Mouse (Mus musculus) right cerebral cortex, postnatal 36 days (tissue): ENCODE measurements at regions not wholly inside any gene's neighbourhood (a gene's known extent, or its start where the extent isn't known, plus 50 kb on each side); places are given as distances from the start of the nearest gene placed in this dataset.

Experiments
- DNase-seq, 2 experiments: peaks; one replicate each; pipeline ENCODE4 v3.0.0; 2022; ENCODE audit warnings: low spot score in 2 of 2, mixed read lengths in 1 of 2

DNA sequence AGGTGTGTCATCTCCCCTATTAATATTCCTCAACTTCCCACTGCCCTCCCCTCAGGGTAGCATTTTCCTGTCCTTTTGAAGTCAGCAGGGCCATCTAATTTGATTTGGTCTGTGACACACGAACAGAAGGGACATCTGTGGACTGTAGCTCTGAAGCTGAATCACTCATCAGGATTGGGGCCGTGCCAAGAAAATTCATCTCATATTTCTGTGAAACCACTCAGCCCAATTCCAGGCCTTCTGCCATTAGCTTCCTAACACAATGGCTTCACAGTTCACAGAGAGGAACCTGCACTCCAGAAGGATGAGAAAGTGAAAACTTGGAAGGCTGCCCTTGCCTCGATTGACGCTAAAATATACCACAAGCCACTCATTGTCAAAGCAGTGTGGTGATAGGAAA, 86.1 kb downstream of the Abhd5 start:
- no peak for DNase-seq

DNA sequence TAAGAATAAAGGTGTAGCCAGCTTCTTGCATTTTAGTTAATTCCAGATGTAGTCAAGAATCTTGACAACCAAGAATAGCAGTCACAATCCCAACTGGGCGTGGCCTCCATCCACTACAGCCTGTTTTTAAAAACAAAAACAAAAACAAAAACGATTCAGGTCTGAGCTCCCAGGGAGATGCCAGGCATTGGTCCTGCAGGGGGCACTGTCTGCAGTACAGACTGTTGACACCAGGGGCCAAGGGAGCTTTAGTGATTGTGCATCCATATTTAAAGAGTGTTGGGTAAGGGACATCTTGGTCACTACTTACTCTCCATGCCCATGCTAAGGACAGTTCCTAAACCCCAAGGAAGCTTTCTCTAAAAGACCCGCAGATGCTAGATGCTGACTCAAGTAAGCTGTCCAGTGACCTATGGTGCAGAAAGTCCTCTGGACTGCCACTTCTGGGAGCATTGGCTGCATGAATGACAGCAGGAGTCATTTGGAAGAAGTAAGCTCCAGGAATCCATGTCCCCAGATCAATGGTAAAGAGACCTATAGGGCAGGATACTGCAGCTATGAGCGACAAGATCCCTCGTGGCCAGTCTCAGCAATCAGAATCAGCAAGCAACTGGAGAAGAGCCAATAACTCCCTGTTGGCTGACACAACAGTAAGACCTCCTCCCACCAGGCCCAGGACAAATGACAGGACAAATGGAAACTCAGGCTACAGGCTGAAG, 95.1 kb downstream of the Abhd5 start:
- no peak for DNase-seq

DNA sequence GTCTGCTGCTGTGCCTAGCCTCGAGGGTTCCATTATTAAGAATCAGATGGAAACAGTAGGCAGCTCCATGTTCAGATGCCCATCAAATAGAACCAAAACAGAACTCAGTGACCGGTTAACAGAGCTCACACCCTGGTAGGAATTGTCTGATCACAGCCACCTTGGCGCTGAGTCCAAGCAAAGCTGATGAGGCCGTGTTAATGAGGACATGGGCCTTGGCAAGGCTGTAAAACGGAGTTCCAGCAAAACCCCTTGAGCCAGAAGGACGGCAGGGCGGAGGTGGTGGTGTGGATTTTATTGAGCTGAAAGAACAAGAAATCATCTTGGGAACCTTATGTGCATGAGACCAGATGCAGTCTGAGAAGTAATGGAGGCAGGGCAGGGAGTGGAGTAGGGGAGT, 96.2 kb downstream of the Abhd5 start:
- DNase-seq, result no peak

DNA sequence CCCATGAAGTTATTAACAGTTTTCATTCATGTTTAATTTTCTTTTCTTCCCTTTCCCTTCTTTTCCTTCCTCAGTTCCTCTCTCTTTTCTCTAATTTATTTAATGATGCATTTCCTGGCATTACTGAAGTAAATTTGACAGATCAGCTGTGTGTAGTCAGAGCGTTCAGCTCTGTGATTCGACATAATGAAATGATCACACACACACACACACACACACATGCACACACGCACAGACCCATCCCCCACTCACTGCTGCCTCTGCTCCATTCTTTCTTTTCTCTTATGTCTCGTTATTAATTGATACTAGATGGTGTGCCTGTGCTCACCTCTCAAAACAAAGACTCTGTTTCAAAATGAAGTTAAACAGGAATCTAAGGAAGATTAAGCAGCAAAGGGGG, 96.9 kb downstream of the Abhd5 start:
- DNase-seq, result no peak

DNA sequence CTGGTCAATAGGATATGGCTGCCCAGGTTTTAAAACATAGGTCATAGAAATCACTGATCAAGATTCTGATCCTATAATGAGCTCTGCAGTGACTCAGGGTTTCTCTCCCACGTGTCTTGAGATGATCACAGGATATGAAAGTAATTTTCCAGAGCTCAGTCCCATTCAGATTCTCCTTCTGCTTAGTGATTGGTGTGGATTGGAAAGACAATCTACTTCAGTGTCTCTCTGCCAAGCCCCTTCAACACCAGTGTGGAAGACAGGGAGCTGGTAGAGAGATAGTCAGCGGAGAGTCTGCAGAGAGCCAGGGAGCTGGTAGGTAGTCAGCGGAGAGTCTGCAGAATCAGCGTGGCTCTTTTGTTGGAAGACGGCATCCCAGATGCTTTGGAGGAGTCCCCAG, 99.1 kb downstream of the Abhd5 start:
- DNase-seq, result no peak

DNA sequence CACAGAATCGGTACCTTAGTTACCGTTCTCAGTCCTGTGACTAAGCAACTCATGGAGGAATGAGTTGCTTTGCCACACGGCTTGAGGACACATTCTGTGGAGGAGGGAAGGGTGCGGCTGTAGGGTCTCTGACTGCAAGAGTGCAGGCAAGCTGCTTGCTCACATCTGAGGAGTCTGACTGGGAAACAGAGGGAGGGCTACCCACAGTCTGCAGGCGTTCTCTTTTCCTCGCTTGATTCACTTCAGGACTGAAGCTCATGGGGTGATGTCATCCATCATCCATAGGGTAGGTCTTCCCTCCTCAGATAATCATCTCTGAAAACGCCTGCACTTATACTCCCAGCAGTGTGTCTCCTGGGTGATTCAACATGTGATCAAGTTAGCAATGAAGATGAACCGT, 103.9 kb downstream of the Abhd5 start:
- peak; percentile 36 to 43 for DNase-seq

DNA sequence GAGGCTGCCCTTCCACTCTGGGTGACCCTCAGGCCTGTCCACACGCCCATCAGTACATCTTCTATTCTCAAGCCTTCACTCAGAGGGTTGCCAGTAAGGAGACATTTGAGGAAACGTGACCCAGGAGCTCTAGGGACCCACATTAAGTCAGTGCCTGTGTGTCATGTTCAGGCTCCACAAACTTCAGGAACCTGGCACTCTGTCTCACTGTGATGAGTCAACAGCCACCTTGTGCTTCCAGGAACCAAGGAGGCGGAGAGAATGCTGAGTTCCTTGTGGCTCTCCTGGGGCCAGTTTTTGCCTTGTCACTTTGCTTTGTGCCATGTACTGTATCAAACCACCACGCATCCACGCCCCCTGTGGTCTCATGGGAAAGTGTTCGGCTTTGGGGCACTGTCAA, 104.4 kb downstream of the Abhd5 start:
- no peak for DNase-seq

DNA sequence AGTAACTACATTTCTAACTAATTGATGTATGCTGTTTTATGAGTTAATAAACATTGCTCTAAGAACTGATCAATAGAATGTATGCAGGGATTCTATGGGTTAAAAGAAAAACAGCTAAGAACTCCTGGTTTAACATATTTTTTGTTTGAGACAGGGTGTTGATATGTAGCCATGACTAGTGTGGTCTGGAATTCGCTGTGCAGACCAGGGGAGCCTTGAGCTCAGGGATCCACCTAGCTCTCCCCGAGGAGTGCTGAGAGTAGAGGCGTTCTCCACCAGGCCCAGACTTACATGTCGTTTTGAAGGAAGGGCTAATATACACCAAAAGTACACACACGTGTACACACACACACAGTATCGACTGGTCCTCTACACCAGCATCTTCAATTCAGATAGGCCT, 108.1 kb downstream of the Abhd5 start:
- no peak for DNase-seq

DNA sequence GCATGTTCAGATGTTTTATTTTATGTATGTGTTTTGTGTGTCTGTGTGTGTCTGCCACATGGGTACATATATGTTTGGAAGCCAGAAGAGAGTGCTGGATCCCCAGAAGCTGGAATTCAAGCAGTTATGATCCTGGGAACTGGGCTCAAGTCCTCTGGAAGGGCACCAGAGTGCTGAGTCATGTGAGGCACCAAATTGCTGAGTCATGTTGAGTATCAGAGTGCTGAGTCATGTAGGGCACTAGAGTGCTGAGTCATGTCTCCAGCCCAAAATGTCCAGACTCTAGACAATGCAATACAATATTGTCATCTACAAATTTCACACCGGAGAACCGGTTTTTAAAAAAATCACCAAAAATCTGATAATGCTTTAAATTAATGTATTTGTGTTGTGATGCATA, 120.1 kb downstream of the Abhd5 start:
- no peak for DNase-seq

DNA sequence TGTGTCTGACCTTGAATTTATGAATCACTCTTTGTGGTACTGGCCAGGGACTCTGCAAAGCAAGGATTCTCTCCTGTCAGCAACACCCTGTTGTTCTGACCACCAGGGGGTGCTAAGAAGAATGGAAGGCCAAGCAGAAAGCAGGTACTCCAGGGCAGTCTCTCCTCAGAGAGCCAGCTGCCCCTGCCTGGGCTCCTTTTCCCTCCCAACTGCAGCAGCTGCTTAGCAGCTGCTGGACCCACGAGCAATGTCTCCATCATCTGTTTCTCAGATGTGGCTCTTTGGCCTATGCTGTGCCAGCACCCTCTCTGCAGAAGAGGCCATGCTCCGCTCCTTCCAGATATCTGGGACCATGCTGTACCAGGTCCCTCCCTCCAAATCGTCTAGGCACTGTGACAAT, 124.9 kb downstream of the Abhd5 start:
- DNase-seq, result peak in 1 of 2 experiments; percentile 18

DNA sequence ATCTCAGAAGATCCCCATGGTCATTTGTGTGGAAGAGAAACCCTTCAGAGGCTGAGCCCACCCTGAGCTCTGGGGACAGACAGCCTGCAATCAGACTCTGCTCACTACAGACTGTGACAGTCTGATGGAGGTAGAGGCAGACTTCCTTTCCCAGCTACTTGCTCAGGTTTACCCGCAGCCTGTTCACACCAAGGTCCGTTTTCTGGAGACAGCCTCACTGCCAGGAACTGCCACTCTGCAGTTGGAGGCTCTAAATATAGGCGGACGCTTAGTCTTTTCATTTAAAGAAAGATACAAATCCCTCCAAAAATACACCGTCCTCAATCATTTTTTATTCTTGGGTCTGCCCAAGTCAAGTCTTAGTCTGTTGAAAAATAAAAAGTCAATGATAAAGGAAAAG, 135.6 kb downstream of the Abhd5 start:
- peak in 1 of 2 experiments; percentile 38 for DNase-seq

DNA sequence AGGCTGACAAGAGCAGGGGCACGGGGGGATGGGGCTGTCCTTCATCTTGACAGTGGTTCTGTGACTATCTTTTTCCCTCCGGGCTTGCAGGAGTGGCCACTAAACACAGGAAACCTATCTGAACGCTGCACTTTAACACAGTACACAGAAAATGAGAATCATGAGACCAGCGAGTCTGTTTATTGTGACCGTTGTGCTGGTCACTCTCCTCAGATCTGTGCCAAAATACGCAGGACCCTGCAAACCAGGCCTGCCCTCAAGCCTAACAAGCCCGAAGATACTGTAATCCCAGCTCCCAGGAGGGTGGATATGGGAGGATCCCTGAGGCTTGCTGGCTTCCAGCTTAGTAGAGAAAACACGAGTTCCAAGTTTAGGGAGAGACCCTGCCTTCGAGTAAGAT, 143.3 kb downstream of the Abhd5 start:
- no peak for DNase-seq

DNA sequence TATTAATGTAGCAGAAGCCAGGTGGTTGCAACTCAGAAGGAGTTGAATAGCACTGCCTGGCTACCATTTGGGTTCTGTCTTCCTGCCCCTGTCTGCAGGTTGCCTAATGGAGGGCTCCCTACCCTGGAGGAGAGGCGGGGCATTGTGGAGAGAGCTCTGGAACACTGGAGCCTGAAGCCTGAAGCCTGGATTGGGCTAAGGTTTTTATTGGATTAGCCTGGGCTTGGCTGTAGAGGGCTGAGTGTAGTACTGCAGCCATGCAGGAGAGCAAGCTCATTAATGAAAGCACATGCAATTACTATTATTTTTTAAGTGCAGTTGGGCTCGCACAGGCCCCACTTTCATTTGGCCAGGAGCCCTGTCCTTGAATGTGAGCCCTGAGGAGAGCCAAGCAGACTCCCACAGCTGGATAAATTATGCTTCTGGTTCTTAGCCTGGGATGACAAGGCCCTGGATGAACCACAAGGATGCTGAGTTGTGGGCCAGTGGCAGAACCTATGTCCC, 145.1 kb downstream of the Abhd5 start:
- DNase-seq, result no peak

DNA sequence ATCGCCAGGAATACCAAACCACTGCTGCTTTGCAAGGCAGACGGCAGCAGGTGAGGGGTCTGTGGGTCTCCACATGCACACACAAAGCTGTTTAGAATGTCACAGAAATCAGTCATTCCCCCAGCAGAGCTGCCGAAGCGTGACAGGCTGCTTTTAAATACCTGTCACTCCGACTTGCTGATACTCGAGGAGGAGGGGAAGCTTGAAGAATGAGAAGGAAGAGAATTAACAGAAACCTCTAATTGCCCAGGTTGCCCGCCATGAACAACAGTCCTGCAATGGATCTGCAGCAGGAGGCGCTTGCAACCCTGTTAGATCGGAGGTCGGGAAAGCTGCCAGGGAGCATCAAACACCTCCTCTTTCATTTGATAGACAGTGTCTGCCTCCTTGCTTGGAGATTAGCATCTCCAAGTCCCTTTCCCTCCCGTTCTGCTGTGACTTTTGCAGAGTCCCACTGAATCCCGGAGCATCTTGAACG, 150.5 kb downstream of the Abhd5 start:
- no peak for DNase-seq

DNA sequence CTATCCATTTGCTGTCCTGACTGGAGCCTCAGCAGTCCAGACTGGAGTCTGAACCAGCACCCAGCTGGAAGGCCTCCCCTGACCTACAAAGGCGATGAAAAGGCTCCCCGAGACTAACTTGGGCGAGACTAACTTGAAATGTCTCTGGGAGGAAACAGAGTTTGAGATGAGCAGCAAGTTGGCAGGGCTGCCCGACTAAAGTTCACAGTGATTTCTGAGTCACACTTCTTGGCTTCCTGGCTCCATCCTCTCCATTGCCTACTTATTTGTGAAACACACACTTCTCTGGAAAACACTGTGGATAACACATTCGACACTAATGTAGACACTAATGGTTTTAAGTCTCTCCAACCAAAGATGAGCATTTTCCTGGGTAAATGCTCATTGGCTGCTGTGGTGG, 170.2 kb downstream of the Abhd5 start:
- DNase-seq, result no peak

DNA sequence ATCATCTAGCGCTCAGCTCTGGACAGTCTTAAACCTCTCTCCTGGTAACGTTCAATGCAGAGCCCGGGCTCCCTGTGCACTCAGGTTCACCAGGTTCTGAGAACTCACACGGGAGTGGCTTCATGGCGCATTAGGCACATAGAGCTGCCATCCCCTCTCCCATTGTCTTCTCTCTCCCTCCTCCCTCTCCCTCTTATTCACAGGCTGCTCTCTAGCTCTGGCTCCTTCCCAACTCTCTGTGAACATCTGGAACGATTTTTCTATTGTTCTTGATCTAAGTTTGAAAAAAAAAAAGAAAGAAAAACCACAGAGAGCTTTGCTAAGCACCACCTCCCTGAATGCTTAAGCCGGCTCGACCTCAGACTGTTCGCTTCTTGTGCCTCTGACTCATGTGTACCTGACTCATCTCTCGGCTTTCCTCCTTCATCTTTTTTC, 174.2 kb downstream of the Abhd5 start:
- no peak for DNase-seq

DNA sequence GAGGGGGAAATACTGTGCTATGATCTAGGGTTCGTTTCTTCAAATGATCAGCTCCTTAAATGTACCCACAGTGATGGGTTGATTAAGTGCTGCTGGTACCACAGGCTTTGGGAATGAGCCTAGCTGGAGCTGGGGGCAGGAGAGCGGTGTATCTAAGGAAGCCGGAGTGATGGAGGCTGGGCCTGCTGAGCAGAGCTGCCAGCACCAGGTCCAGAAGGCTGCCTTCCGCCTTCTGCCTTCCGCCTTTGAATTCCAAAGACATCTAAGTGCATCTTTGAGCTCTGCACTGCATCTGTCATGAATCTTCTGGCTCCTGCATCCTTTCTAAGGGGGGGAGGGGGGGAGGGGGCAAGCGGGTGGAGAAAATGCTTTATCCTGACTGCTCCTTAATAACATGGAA, 176.9 kb downstream of the Abhd5 start:
- DNase-seq, result no peak

DNA sequence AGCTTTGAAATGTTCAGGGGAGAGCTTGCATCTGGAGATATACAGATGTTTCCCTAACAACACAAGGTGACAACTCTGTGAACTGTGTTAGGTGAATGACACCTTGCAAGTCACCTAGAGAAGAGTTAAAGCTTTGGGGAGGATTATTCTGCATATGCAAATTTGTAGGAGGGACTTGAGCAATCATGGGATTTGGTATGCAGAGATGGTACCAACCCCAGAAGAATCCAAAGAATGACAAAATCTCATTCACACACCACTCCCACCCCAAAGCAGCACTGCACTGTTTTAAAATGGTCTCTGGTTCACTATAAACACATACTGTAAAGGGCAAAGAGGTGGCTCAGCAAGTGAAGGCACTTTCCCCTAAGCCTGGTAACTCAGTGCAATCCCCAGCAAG, 178.3 kb downstream of the Abhd5 start:
- DNase-seq, result no peak

DNA sequence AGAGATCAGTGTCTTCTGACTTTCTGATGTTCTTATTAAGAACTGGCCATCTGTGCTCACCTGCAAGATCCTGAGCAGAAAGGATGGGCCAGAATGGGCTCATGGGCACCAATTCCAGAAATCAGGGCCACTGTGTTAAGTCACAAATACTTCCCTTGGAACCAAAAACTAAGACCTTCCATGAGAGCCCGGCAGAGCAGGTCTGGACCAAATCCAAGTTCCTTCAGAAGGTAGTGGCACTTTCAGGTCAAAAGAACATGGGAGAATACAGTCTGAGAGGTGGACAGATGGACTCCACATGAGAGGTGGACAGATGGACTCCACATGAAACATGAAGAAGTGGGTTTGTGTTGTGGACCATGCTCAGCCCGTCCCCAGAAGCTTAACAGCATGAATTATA, 180.4 kb downstream of the Abhd5 start:
- DNase-seq, result no peak

DNA sequence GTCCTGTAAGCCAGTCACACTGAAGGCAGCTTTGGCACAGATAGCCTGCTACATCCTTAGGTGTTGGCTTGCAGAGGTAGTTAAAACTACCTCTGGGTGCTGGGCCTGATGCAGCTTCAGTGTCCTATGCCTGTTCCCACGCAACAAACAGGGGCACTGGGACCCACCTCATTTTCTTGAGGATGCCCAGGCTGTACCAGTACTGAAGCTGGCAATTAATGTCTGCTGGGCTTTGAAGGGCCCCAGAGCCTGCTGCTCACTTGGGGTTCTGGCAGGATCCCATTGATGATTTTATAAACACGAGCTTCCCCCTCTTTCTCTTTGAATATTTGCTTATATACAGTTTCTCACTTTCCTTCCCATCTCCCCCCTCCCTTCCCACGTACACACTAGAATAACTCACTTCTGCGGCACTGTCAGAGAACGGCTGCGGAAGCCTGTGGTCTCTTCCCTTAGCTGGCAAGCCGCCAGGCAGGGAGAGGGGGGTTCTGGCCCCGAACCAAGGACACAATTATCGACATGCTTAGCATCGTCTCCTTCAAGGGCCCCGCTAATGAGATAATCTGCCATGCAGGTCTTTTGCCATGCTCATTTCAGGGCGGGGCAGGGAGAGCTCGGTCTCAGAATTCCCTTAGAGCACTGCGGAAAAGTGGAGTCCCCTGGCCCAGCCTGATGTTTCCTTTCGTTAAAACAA, 182.9 kb downstream of the Abhd5 start:
- DNase-seq, result peak; percentile 39 to 48

DNA sequence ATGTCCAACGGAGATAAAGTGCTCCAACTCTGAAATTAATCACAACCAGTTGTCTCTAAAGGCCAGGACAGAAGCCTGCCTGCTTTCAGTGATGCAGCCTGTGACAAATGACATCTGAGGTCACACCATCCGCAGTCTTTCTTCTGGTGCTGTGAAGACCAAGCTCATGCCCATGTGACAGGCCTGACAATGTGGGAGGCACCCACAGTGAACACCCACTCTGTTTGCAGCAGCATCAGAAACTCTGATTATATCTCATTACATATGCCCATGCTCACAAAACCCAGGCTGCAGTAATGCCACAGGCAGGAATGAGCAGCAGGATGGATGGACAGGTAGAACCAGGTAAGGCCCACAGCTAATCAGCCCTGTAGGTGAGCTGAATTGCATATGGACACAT, 183.6 kb downstream of the Abhd5 start:
- peak in 1 of 2 experiments; percentile 43 for DNase-seq

DNA sequence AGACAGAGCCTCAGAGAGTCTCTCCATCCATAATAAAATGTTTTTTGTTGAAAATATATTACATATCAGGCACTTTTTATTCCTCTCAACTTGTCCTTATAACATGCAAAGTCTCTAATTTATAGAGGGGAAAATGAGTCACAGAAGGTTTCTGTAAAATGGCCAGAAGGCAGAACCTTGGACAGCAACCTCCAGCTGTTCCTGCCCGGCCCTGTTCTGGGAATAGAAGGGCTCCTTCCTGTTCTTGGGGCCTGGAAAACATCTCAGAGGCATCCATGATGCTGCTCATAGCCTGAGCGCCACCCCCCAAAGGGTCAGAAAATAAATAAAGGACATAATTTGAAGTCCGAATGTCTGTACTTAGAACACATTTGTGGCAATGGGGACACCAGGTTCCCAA, 188.7 kb downstream of the Abhd5 start:
- DNase-seq, result no peak

DNA sequence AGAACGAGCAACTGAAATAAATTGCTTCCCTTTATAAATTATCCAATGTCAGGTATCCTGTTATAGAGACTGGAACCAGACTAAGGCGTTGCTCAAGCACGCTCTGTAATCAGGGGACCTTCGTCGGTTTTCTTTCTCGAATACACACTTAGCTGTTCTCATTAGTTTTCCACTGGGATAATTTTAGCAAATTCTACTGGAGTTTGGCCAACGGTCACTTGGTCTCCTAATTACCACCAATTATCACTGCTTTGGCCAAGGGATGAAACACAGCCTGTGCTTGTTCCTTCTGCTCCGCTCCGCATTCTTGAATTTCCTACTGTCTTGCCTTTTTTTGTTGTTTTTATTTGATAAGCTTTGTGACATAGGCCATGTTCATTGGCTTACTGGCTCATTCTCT, 191.1 kb upstream of the Topaz1 start:
- DNase-seq, result no peak
